Mouse (Mus musculus): Measurements from ENCODE around the gene Macf1. TPM values are rescaled to one million over a fixed set of nuclear protein-coding genes. Genes with fewer than 3 reads are reported as not detected.
"Not testable (repeated sequence)": the region's sequence is repeated elsewhere in the genome, so short reads cannot be mapped to it uniquely, and the experiment has no call there.

Gene Macf1
- polyA plus RNA-seq, 1 experiment from 2014 or later, result 80.2 TPM

DNA sequence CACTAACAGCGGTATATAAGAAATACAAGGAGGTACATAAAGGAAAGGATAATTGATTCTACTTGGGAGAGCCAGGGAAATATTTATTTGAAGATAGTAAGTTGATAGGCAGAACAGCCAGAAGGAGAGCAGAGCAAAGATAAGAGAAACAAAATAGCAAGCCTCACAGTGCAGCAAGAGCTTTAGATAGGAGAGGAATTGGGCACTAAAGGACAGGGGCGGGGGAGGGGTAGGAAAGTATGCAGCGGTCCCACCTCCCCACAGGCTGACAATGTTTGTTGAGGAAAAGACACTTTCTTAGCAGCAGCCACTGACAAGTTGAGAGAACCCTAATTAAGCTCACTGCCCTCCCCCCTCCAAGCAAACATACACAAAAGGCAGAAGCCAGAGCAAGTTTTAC is 131.5 kb downstream of the Macf1 start:
- 43% methylated on average over 3 of the region's 3 CpGs for WGBS
- H3K4me2 ChIP-seq (replicated peaks), result no peak overlapping the region
- no peak overlapping the region for H3K9ac ChIP-seq
- no peak overlapping the region for H3K4me3 ChIP-seq
- no peaks in the 10 kb centered on the region; the same call in 1 of the 2 replicates for H3K36me3 ChIP-seq
- H3K9me3 ChIP-seq (replicated peaks), result no peaks in the 10 kb centered on the region
- H3K27me3 ChIP-seq, result no peaks in the 10 kb centered on the region
- 0 out of 2 replicates have a peak, but pooled peaks cover 2% of the 10 kb centered on the region for H3K4me1 ChIP-seq
- no peak for ATAC-seq (ENCODE audit: low FRiP score)
- H3K27ac ChIP-seq, result no peak overlapping the region

DNA sequence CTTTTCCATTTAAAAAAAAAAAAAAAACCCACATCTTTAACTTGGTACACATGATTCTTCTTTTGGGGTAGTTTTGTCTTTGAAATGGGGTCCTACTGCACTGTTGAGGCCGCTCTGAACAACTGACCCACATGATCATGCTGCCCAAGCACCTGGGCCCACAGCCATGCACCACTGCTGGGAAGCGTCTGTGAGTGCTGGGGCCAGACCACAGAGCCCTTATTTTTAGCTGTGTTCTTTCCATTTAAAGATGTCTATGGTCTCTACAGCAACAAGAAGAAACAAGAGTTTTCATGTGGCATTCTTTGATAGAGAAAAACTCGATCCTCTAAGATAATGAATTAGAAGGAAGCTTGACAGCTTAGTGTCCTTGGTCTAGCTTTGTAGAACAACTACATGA is 135.8 kb downstream of the Macf1 start:
- no peak overlapping the region for H3K27ac ChIP-seq
- no peaks in the 10 kb centered on the region for H3K27me3 ChIP-seq
- 0 out of 2 replicates have a peak, but pooled peaks cover 2% of the 10 kb centered on the region for H3K4me1 ChIP-seq
- no peak overlapping the region for H3K4me2 ChIP-seq (replicated peaks)
- no peak overlapping the region for H3K4me3 ChIP-seq
- H3K9ac ChIP-seq, result no peak overlapping the region
- H3K9me3 ChIP-seq (replicated peaks), result no peaks in the 10 kb centered on the region
- H3K36me3 ChIP-seq, result no peaks in the 10 kb centered on the region; the same call in 1 of the 2 replicates
- no peak for ATAC-seq (ENCODE audit: low FRiP score)
- WGBS, result 92% methylated on average over 3 of the region's 3 CpGs

DNA sequence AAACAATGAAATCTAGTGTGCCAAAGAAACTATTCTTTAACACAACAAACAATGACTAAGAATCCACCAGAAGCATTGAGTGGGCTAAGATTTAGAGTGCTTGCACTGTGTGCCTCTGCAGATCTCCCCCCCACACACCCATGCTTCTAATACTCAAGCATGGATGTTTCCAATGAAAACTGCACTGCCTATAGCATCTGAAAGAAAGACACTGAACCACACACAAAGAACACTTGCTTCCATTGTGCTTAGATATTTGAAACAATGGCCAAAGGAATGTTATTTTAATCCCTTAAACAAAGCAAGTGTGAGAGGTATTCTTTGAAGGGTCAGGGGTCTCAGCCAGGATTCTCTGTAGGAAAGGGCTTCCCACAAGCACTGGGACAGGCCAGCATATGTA is 140.5 kb downstream of the Macf1 start:
- no peak overlapping the region for H3K4me2 ChIP-seq (replicated peaks)
- no peaks in the 10 kb centered on the region for H3K9me3 ChIP-seq (replicated peaks)
- no peak overlapping the region for H3K27ac ChIP-seq
- H3K4me1 ChIP-seq, result no peaks in the 10 kb centered on the region
- H3K9ac ChIP-seq, result no peak overlapping the region
- H3K36me3 ChIP-seq, result 0 out of 2 replicates have a peak, but pooled peaks cover 7% of the 10 kb centered on the region
- no peaks in the 10 kb centered on the region for H3K27me3 ChIP-seq
- ATAC-seq (ENCODE audit: low FRiP score), result no peak
- no peak overlapping the region for H3K4me3 ChIP-seq

DNA sequence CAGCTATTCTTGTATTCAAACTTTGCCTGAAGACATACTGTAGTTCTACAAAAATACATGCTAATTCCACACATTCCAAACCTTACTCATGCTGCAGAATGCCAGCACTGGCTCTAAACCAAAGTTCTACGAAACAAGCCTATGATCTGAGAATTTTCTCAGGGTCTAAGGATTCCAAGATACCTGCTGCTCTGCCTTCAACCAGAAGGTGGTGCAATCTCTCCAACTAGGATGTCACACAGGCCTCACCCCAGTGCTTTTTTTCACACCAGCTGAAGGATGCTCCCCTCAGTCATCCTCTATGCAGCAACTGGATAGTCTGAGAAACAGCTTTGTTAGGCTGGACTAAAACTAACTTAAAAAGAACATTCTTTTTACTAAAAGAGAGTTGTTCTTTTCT is 148.9 kb downstream of the Macf1 start:
- Histone ChIP-seq H3K36me3 (peaks cover 11% of the 10 kb centered on the region), H3K4me2 (replicated peaks) (no peak overlapping the region), H3K4me3 (no peak overlapping the region), H3K4me1 (no peaks in the 10 kb centered on the region), H3K27me3 (no peaks in the 10 kb centered on the region), H3K9ac (no peak overlapping the region), H3K27ac (no peak overlapping the region), H3K9me3 (replicated peaks) (no peaks in the 10 kb centered on the region)
- 0 out of 2 replicates have a peak, but pooled peaks have one; percentile 43 for ATAC-seq (ENCODE audit: low FRiP score)
- WGBS, result 63% methylated on average over 1 of the region's 1 CpGs

DNA sequence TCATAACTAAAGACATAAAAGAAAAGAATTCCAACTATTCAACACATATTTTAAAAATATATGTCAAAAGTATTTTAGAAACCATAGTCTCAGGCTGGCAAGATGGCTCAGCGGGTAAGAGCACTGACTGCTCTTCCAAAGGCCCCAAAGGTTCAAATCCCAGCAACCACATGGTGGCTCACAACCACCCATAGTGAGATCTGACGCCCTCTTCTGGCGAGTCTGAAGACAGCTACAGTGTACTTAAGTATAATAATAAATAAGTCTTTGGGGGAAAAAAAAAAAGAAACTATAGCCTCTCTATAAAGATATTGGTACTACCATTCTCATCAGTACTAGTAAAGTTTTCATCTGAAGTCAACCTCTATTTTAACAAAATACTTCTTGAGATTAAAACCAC is 152.2 kb downstream of the Macf1 start:
- peaks cover 17% of the 10 kb centered on the region for H3K4me1 ChIP-seq
- no peak overlapping the region for H3K9ac ChIP-seq
- H3K9me3 ChIP-seq (replicated peaks), result no peaks in the 10 kb centered on the region
- H3K4me2 ChIP-seq (replicated peaks), result no peak overlapping the region
- no peak overlapping the region for H3K27ac ChIP-seq
- H3K27me3 ChIP-seq, result no peaks in the 10 kb centered on the region
- no peak overlapping the region for H3K4me3 ChIP-seq
- no peaks in the 10 kb centered on the region for H3K36me3 ChIP-seq
- no peak for ATAC-seq (ENCODE audit: low FRiP score)
- 42% methylated on average over 3 of the region's 3 CpGs for WGBS

DNA sequence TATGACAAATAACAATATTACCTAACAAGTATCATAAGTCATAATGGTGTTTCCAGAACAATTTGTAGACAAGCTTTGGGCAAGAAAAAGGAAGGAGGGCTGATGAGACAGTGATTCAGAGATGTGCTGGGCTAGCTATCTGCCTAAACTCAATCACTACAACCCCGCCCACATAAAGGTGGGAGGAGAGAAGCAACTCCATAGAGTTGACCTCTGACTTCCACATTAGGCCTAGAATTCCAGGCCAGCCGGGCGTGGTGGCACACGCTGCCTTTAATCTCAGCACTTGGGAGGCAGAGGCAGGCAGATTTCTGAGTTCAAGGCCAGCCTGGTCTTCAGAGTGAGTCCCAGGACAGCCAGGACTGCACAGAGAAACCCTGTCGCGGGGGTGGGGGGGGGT is 153.2 kb downstream of the Macf1 start:
- peaks cover 26% of the 10 kb centered on the region for H3K4me1 ChIP-seq
- no peaks in the 10 kb centered on the region for H3K36me3 ChIP-seq
- H3K4me2 ChIP-seq (replicated peaks), result no peak overlapping the region
- no peak overlapping the region for H3K9ac ChIP-seq
- H3K27me3 ChIP-seq, result no peaks in the 10 kb centered on the region
- H3K9me3 ChIP-seq (replicated peaks), result no peaks in the 10 kb centered on the region
- H3K4me3 ChIP-seq, result no peak overlapping the region
- 82% methylated on average over 6 of the region's 6 CpGs for WGBS
- H3K27ac ChIP-seq, result no peak overlapping the region
- no peak for ATAC-seq (ENCODE audit: low FRiP score)

DNA sequence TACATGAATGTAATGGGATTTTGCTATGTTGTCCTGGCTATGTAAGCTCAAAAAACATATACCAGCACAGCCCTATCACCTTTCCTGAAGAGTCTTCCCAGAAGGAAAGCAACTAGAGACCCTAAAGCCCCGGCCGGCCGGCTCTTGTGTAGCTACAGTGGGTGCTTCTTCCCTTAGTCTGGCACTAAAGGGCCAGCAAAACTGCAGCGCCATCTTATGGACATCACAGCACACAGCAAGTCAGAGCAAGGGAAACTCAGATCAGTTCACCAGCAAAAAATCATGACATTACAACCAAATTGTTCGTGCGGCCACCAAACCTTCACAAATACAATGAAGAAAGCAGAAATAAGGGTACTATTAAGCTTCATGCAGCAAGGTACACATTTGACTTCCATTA is 154.9 kb downstream of the Macf1 start:
- Histone ChIP-seq H3K4me3 (no peak overlapping the region), H3K9ac (no peak overlapping the region), H3K36me3 (no peaks in the 10 kb centered on the region), H3K9me3 (replicated peaks) (no peaks in the 10 kb centered on the region), H3K4me2 (replicated peaks) (no peak overlapping the region), H3K4me1 (peaks cover 31% of the 10 kb centered on the region), H3K27ac (no peak overlapping the region; the same call in 1 of the 2 replicates), H3K27me3 (no peaks in the 10 kb centered on the region)
- 48% methylated on average over 6 of the region's 6 CpGs for WGBS
- ATAC-seq (ENCODE audit: low FRiP score), result no peak

DNA sequence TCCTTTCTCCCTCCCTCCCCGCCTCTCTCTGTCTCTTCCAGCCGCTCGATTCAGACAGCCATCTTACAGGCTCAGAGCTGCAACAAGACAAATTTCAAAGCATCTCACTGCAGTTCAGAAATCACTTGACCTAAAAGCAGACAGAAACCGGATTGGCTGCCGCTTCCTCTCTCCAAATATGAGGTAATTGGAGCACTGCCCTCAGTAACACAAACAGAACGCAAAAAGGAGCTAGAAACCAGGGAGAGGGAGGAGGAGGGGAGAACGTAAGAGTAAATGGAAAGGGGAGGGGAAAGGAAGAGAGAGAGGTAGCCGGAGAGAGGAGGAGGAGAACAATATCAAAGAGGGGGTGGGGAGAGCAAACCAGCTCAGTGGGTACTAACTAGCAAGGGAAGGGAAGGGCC is 156.6 kb downstream of the Macf1 start:
- H3K4me1 ChIP-seq, result peaks cover 38% of the 10 kb centered on the region
- no peaks in the 10 kb centered on the region for H3K27me3 ChIP-seq
- peak overlapping the region; percentile 81 for H3K27ac ChIP-seq
- H3K9me3 ChIP-seq (replicated peaks), result no peaks in the 10 kb centered on the region
- peak overlapping the region; percentile 52 for H3K4me2 ChIP-seq (replicated peaks)
- H3K36me3 ChIP-seq, result no peaks in the 10 kb centered on the region
- peak; percentile 51 for ATAC-seq (ENCODE audit: low FRiP score)
- peak overlapping the region; percentile 27 for H3K4me3 ChIP-seq
- 6% methylated on average over 8 of the region's 8 CpGs for WGBS
- peak overlapping the region; percentile 57 for H3K9ac ChIP-seq

DNA sequence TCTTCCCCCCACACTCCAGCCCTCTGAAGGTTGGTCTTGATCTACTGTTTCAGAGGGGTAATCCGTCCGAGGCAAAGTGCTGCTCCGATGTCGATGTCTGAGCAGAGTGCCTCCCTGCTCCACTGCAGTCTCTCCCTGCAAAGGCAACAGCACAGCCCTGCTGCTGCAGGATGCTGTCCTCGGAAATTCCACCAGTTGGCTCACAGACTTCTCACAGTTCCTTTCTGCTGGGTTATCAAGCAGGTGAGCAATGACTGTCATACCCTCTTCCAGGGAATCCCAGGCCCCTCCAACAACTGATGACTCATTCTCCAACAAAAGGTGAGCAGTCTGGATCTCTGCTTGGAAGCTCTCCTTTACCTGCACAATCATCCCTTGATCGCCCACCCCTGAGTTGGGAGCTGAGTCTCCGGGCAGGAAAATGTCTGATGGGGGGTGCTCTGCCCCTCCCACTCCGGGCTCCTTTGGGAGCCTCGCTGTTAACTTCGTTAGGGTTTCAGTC is 157.3 kb downstream of the Macf1 start:
- Histone ChIP-seq H3K27ac (peak overlapping the region; percentile 81), H3K27me3 (no peaks in the 10 kb centered on the region), H3K4me1 (peaks cover 38% of the 10 kb centered on the region), H3K9me3 (replicated peaks) (no peaks in the 10 kb centered on the region), H3K4me2 (replicated peaks) (peak overlapping the region; percentile 52), H3K9ac (peak overlapping the region; percentile 57), H3K36me3 (no peaks in the 10 kb centered on the region), H3K4me3 (peak overlapping the region; percentile 27)
- ATAC-seq (ENCODE audit: low FRiP score), result peak; percentile 42; the same call in 1 of the 2 replicates
- 40% methylated on average over 10 of the region's 10 CpGs for WGBS

DNA sequence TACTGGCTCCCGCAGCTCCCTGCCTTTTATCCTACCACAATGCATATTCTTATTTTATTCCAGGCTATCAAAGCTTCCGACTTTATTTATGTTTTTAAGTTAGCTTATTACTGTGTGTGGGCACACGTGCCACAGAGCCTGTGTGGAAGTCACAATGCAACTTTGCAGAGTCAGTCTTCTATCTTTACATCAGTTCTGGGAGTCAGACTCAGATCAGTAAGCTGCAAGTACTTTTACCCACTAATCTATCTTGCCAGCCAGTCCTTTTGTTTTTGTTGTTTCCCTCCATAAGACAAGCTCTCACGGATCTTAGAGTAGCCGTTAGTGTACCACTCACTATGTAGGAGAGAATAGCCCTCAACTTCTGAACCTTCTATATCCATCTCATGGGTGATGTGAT is 159.4 kb downstream of the Macf1 start:
- ATAC-seq (ENCODE audit: low FRiP score), result no peak
- Histone ChIP-seq H3K36me3 (no peaks in the 10 kb centered on the region), H3K4me3 (no peak overlapping the region), H3K9me3 (replicated peaks) (no peaks in the 10 kb centered on the region), H3K27ac (no peak overlapping the region), H3K4me1 (peaks cover 38% of the 10 kb centered on the region), H3K27me3 (no peaks in the 10 kb centered on the region), H3K9ac (no peak overlapping the region), H3K4me2 (replicated peaks) (no peak overlapping the region; the same call in 1 of the 2 replicates)
- whole genome bisulfite sequencing, result 83% methylated on average over 5 of the region's 5 CpGs

DNA sequence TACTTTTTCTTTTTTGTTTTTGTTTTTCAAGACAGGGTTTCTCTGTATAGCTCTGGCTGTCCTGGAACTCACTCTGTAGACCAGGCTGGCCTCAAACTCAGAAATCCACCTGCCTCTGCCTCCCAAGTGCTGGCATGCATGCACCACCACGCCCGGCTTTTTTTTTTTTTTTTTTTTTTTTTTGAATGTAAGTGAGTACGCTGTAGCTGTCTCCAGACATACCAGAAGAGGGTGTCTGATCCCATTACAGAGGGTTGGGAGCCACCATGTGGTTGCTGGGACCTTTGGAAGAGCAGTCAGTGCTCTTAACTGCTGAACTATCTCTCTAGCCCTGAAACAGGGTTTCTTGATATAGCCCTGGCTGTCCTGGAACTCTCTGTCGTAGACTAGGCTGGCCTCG is 164.0 kb downstream of the Macf1 start:
- H3K4me2 ChIP-seq (replicated peaks); H3K9me3 ChIP-seq (replicated peaks); H3K4me3 ChIP-seq; H3K27ac ChIP-seq; H3K9ac ChIP-seq; ATAC-seq (ENCODE audit: low FRiP score); H3K36me3 ChIP-seq; H3K27me3 ChIP-seq: not testable (repeated sequence)
- H3K4me1 ChIP-seq, result peaks cover 12% of the 10 kb centered on the region
- 92% methylated on average over 5 of the region's 5 CpGs for WGBS

DNA sequence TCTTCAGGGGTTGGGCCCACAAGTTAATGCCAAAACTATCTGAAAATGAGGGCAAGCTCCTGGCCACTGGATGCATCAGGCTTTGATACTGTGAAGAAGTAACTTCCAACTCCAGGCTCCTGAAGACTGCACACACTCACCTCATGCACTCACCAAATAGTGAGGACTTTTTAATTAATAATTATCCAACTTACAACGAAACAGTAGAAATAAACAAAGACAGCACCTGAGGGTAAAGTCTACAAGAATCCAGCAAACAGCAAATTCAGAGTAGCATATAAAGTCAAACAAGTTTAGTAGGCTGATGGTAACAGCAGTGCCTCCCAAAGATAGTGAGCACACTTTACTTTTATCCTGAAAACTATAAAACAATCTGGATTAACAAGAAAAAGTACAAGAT is 168.5 kb downstream of the Macf1 start:
- H3K4me3 ChIP-seq, result no peak overlapping the region
- no peaks in the 10 kb centered on the region for H3K9me3 ChIP-seq (replicated peaks)
- no peaks in the 10 kb centered on the region for H3K4me1 ChIP-seq
- no peak overlapping the region for H3K9ac ChIP-seq
- H3K4me2 ChIP-seq (replicated peaks), result no peak overlapping the region
- ATAC-seq (ENCODE audit: low FRiP score), result no peak
- peaks cover 19% of the 10 kb centered on the region for H3K36me3 ChIP-seq
- H3K27me3 ChIP-seq, result no peaks in the 10 kb centered on the region
- no peak overlapping the region for H3K27ac ChIP-seq
- 95% methylated on average over 1 of the region's 1 CpGs for WGBS

DNA sequence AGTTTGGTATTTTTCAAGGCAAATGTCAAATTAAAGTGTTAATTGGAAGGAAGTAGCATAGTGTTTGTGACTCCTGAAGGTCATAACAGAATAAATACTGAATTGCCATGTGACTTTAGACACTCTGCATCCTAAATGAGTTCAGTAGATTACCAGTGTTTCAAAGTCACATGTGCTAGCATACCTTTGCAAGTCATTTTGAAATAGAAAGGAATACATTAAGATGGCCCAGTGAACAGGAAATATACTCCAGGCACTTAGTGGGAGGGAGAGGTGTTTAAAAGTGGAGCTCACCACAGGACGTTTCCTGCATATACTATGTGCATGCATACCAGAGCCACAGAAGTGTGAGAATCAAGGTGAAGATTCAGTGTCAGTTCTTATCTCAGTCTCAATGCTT is 174.0 kb downstream of the Macf1 start:
- peaks cover 69% of the 10 kb centered on the region for H3K36me3 ChIP-seq
- no peak overlapping the region for H3K9ac ChIP-seq
- no peak overlapping the region for H3K4me2 ChIP-seq (replicated peaks)
- H3K4me3 ChIP-seq, result no peak overlapping the region
- H3K27me3 ChIP-seq, result no peaks in the 10 kb centered on the region
- no peak overlapping the region for H3K27ac ChIP-seq
- no peaks in the 10 kb centered on the region for H3K4me1 ChIP-seq
- ATAC-seq (ENCODE audit: low FRiP score), result no peak
- 64% methylated on average over 1 of the region's 1 CpGs for WGBS
- no peaks in the 10 kb centered on the region for H3K9me3 ChIP-seq (replicated peaks)
